Mouse (Mus musculus) spleen, adult 18-20 months (tissue): ENCODE results near the gene Gnb5.

Source experiments
- DNase-seq, 2 experiments: peaks; one replicate each; pipeline ENCODE4 v3.0.0; 2022; ENCODE audit warnings: mixed read lengths in 2 of 2

The Gnb5 gene

DNA sequence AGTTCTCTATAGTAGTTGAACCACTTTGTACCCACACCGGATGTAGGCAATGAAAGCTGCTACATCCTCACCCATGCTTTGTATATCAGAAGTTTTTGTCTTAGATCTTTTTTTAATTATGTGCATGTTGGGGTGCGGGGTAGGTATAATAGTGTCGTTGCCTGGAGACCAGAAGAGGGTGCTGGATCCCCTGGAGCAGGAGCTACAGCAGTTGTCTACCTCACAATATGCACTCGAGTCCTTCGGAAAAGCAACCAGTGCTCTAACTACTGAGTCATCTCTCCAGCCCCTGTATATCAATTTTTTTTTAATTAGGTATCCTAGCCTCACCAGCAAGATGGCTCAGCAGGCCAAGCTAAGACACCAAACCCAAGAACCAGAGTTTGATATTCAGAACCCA, 927 bp downstream of the Gnb5 start:
- no peak for DNase-seq

DNA sequence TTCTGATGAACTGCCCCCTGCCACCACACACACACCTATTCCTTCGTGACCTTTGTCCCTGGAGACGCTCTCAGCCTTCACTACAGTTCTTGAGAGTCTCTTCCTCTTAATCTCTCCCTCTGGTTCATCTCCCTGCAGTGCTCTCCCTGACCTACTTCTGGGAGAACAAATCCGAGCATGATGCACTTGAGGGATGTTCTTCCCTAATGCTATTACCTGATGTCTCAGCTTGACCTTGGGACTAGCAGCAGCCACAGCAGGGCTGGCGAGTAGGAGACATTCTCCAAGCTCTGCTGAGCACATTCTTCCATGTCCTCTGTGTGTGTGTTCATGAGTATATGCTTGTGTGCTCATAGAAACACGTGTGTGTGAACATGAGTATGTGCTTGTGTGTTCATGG, 2.5 kb downstream of the Gnb5 start:
- no peak for DNase-seq

DNA sequence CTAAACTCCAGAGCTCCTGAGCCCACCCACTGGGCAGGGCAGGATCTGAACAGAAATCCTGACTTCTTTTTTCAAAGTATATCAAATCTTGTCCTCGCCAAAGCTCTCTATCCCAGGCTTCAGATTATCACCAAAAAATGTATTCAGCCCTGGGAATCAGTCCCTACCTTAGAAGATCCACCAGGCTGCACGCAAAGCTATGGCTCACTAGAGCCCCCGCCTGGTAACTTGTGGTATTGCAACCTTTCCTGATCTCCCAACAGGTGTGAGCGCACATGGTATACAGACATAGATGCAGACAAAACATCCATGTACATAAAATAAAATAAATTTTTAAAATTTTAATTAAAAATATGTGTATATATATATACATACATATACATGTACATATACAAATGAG, 5.9 kb downstream of the Gnb5 start:
- DNase-seq: peak; percentile 20 to 77

DNA sequence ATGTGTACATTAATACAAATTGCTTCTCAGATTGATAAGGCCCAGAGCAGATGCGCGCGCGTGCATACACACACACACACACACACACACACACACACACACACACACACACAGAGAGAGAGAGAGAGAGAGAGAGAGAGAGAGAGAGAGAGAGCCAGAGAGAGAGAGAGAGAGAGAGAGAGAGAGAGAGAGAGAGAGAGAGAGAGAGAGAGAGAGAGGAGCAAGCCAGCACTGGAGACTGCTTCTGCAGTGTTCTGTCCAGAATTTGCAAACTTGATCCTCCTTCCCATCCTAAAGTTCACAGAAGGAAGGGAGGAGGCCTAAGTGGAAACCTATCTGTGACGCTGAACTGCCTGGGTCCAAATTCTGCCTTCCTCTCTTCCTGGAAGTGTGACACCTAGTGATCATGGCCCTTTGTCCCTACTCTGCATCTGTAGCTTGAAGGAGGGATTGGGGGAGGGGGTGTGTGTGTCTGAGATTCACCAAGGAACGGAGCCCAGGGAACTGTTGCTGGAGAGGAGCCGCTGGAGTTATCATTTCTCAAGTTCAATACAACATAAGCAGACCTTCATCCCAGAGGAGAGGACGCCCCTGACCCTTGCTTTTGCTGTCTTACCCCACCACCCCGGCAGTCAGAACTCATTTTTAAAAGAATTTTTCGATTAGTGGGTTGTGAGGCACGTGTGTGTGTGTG, 7.2 kb downstream of the Gnb5 start:
- no peak for DNase-seq

DNA sequence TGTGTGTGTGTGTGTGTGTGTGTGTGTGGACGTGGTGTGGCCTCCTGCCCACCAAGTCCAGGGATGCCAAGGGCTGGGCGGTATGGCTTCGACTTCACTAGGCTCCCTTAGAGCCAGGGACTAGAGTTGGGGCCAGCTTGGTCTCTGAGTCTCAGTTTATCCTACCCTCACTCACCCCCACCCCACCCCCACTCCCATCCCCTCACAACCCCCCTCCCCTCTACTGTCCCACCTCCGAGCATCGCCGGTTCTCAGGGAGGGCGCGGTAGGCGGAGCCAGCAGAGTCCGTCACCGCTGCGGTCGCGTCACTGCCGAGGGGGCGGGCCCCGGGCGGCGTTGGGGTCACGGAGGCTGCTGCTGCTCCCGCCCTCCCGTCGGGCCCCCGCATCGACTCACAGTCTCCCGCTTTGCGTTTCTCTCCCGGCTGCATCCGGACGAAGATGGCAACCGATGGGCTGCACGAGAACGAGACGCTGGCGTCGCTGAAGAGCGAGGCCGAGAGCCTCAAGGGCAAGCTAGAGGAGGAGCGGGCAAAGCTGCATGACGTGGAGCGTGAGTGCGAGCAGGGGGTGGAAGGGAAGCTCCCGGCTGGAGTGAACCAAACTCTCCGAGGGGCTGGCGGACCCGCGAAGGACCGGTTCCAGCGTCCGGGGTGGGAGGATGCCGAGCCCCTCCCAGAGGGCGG, 7.9 kb downstream of the Gnb5 start:
- peak; percentile 47 to 74 for DNase-seq

DNA sequence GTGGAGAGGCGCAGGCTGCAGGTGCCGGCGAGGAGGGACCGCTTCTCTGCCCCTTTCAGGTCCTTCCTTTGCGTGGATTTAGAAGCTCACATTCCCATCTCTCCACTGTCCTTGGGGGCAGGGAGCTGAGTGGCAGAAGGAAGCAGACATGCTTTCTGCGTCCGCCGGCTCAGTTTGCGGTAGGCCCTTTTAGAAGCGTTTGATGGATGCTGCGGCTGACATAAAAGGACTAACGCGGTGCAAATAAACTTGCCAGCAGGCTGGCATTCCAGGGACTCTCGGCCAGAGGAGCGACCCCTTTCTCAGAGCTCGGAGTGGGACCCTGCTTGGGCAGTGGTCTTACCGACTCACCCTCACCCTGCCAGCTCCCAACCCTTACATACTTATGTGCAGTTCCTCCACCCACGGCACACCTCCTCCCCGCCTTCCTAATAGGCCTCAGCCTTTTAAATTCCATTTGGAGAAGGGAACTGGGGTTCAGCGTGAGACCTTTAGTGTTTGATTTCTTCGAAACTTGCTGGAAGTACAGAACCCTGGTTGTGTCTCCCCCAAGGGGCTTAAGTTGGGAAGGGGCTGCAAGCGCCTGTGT, 8.5 kb downstream of the Gnb5 start:
- DNase-seq: no peak

DNA sequence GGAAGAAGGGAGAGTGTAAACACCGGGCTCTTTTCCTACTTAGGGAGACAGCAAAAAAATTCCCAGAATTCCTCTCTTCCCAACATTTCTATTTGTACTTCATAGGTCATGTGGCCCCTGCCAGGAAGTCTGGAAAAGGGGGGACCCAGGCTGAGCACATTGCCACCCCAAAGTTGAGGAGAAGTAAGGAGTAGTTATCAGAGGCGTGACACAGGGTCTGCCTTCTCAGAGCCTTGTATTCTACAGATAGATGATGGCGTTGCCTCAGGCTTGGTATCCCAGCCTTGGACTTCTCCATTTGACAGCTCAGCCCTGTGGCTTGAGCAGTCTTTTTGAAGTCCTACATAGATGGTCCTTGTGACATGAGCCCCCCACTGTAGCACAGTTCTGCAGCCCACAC, 9.2 kb downstream of the Gnb5 start:
- DNase-seq: no peak

DNA sequence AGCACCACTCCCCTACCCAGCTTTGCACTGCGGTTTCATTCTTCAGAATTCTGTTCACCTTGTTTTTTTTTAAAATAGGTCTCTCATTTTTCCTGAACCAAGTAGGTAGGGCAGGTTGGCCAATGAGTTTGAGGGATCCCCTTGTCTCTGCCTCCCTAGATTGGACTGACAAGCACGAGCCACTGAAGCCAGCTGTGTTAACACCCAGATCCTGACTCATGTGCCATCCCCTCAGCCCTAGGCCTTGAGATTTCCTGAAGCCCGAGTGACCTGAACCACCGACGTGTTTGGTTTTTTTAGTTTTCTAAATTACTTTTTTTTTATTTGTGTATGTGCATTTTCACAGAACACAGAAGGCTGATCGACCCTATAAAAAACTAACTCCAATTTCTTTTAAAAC, 10.7 kb downstream of the Gnb5 start:
- no peak for DNase-seq

DNA sequence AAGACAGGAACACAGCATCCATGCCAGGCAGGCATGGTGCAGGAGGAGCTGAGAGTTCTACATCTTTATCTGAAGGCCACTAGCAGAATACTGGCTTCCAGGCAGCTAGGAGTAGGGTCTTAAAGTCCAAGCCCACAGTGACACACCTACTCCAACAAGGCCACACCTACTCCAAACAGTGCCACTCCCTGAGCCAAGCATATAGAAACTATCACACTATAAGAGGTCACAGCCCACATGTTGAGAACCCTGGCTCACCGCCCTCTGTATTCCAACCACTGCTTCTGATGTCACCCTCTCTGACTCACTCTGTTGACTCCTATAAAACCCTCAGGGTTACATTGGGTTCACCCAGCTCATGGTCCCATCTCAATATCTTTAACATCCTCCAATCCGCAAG, 12.1 kb downstream of the Gnb5 start:
- DNase-seq: no peak

DNA sequence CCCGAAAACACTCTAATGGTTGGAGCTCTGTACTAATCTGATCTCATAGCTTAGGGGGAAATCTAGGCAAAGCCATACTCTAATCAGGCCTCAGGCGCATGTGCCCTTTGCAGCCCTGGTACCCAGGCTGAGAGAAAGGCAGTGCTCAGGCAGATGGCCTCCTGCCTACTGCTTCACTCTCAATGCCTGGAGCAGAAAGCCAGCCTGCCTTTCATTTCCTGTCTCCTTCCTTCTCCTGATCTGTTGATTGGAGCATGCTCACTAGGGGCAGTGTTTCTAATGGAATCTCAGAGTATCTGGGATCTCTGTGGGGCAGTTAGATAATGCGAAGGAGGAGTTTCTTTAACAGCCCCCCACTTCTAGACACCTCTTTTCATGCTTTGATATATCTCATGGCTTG, 13.3 kb downstream of the Gnb5 start:
- DNase-seq: no peak

DNA sequence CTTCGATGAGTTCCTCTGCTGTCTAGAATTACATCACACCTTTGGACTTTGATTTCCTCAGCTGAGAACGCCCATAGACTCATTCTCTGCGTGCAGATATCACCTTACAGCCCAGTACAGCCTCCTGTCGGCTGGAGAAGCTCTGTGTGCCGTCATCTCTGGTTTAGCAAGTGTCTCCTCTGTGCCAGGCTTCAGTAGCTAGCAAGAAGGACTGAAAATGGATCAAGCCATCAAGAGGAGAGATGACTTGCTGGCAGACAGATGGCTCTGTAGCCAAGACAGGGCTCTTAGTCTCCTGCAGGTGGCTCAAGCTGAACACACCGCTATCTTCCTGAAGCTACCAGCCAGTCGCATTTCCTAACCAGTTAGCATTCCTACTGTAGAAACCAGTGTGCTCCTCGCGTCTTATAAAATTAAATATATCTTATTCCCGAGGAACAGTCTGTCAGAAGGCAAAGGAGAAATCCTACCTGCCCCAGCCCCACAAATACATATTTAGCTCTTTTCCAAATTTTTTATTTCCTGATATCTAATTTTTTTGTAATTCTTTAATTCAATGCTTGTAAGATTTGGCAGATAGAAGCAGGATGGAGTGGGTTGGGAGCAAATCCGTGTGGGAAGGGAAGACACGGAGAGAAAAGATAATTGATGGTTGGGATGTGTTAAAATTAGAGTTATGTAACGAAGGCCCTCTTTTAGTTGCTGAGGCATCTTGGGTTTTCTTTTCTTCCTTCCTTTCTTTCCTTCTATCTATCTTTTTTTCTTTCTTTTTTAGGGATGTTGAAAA, 16.2 kb downstream of the Gnb5 start:
- no peak for DNase-seq

DNA sequence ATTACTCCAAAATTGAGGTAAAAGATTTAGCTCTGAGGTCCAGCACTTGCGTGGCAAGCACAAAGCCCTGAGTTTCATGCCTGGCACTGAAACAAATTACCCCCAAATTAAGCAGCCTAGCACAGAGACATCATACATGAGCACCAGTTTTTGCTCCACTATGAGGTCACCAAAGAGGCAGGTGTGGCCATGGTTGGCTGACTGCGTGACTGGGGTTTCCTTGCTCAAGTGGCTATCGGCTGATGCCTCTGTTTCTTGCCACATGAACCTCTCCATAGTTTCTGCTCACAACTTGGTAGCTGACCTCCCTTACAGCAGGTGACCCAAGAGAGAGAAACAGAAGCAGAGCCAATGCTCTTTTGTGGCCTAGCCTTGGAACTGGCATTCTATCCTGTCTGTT, 22.0 kb downstream of the Gnb5 start:
- no peak for DNase-seq

DNA sequence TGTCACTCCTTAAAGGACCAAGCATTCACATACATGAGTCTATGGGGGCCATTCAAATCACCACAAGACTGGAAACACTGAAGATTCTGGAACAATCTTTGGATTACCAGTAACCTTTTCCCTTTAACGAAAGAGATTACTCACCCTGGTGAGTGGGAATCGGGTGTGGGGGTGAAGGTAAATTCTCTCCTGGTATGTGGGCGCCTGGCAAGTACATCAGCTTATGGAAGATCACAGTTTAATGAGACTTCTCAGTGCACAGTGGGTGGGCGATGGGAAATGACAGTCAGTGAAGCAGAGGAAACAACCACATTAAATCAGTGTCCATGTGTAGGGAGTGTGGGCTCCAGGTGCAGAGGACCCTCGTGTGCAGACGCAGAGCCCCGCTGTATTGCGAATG, 24.7 kb downstream of the Gnb5 start:
- no peak for DNase-seq

DNA sequence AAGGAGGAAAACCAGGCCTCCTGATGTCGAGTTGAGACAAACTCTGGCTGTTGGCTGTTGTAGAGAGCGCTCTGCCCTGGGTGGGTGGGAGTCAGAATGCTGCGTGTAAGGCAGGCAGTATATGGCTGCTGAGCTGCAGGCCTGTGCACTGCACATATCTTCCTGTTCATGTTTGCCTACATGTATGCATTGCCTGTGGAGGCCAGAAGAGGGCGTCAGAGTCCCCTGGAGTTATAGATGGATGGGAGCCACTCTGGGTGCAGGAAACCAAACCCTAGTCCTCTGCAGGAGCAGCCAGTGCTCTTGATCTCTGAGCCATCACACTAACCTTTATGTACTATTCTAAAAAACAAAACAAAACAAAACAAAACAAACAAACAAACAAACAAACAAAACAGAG, 28.4 kb downstream of the Gnb5 start:
- DNase-seq: no peak

DNA sequence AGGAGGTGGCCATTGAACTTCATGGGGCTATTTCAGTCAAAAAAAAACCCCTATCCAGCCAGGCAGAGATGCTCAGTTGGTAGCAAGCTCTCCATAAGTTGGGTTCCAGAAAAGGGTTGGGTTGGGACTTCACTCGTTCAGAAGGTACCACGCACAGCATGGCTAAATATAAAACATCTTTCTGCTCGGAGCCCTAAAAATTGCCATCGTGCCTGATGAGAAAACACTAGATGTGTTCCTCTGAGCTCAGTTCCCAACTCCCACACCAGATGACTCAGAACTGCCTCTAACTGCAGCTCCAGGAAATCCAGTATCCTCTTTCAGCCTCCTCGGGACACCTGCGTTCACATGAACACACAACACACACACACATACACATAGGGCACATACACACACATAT, 31.9 kb downstream of the Gnb5 start:
- no peak for DNase-seq

DNA sequence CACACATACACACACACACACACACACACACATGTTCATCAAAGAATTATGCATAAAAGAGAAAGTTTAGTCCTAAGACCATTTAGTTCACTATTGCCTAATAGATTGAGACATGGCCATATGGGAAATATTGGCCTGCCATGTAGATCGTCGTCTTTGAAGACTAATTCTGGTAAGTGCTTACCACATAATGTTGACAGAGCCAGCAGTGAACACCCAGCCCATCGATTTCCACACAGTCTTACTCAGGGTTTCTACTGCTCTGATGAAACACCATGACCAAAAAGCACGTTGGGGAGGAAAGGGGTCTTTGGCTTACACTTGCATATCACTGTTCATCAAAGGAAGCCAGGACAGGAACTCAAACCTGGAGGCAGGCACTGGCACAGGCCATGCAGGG, 36.3 kb downstream of the Gnb5 start:
- no peak for DNase-seq

DNA sequence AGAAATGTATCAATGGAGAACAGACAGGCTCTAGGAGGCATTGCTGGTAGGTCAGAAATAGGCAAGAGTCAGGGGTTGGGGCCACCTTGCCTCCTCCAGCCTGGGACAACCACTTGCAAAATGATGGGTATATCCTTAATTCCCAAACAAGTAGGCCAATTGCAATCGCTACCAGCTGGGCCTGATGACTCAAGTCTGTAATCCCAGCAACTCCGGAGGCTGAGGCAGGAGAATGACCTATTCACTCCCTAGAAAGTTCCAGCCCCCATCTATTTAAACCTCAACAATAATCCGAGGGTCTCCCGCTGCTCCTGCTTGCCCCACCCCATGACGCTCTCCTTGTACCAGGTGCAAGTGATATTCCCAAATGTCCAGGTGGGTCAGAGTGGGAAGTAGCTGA, 41.4 kb downstream of the Gnb5 start, which contains the start of gene Bcl2l10:
TSS of gene Bcl2l10 (plus strand) at position 301 of the 400 bp plus-strand sequence.
- DNase-seq: no peak

DNA sequence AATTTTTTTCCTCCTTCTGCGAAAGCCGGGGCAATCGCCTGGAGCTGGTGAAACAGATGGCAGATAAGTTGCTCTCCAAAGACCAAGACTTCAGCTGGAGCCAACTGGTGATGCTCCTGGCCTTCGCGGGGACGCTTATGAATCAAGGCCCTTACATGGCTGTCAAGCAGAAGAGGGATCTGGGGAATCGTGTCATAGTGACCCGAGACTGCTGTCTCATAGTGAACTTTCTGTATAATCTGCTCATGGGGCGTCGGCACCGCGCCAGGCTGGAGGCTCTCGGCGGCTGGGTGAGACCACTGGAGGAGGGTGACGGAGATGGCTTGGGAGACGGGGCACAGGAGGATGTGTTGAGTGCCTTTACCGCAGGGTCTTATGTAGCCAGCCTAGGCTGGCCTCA, 42.0 kb downstream of the Gnb5 start:
- DNase-seq: no peak

DNA sequence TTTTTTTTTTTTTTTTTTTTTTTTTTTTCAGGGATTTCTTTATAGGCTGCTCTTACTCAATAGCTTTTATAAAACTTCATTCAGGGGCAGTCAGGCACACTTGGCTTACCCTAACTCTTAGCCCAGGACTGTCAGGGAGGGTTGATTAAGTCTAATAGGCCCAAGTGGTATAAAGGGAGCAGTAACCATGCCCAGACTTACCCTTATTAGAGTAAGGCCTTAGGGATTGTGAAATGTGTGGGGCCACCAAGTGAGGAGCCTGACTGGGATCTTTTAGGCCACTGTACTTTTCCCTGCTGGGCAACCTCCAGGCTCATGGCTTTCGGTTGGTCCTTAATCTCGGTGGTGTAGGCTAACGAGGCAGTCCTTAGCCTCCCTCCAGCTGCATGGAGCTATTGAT, 42.6 kb downstream of the Gnb5 start:
- DNase-seq: no peak

DNA sequence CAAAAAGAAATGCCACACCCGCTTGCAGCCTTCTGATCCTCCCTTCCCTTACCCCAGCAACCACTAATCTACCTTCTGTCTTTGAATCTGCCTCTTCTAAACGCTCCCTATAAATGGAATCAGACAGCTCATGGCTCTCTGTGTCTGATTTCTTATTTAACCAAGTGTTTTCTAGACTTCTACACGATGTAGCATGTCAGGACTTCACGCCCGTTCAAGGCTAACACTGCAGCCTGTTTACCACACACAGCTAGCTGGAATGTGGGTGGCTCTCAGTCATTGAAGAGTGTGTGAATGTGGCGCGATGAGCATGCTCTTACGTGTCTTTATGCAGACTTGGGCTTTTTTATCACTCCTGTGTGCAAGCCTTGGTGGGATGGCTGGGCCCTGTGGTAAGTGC, 47.0 kb downstream of the Gnb5 start:
- no peak for DNase-seq

DNA sequence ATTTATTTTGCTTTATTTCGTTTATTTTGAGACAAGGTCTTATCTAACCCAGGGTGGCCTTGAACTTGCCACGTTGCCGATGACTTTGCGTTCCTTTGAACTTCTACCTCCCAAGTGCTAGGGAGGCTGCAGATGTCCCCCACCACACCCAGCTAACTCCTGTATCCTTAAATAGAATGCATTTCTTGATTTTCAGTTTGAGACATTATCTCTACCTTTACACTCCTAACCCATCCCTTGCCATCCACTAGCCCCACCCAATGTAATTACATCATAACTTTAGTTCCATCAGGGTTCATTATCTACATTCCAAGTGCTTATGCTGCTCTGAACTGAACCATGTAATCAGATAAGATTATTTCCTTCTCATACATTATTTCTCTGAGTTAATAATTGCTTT, 49.7 kb downstream of the Gnb5 start:
- no peak for DNase-seq

DNA sequence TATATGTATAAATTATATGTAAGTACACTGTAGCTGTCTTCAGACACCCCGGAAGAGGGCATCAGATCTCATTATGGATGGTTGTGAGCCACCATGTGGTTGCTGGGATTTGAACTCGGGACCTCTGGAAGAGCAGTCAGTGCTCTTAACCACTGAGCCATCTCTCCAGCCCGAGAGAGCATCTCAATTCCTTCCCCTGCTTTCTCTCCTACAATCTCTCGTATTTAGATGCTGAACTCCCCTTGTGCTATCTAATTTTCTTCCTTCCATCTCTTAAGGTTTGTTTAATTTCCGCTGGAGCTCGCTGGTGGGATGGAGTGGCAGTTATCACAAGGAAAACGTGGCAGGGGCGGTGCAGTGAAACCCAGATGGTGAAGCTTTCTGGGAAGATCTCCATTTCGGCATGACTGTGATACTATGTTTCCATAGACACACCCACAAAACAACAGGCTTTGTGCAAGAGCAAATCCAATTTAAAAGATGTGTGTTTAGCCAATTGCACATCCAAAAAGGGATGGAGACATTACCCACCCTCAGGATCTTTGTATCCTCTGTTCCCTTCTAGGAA, 51.1 kb downstream of the Gnb5 start:
- DNase-seq: no peak

DNA sequence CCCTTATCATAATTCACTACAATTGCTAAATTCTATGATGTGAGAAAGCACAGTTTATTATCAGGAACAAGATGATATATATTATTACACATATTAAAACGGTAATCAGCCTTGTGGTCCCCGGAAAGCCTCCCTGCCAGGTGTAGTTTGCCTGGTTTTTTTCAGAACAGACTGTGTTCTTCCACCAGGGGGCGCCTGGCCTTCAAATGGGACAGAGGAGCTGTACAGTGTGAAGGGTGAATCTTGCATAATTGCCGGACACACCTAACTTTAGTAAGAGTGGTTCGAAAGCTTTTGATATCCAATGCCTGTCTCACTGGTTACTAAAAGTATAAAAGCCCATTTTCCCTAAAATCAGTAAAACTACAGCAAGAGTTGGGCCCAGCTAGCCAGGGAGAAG, 55.6 kb downstream of the Gnb5 start:
- peak; percentile 48 to 80 for DNase-seq
